Mouse (Mus musculus): ENCODE measurements at regions not wholly inside any gene's neighbourhood (a gene's known extent, or its start where the extent isn't known, plus 50 kb on each side); places are given as distances from the start of the nearest gene placed in this dataset.

DNA sequence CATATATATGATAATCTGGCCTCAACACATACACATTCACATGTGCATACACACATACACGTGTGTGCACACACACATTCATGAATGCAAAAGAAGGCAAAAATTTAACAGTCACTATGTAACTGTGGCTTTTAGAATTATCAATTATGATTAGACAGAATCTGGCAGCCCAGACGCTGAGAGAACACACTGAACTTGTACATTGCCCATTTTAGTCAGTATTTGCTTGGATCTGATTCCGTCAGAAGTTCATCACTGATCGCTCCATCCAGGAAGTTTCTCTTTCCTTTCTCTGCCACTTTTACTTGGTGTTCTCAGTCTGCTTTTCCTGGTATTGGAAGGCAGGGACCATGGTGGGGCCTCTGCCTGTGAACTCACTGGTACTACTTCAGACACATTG is 719.5 kb downstream of the Cypt12 start:
- no peak for TF ChIP-seq POLR2A (IDR thresholded peaks at IDR 0.05; ENCODE audit: low read depth, low read length)
- no peak for TF ChIP-seq CTCF (IDR thresholded peaks at IDR 0.05; ENCODE audit: extremely low read depth, insufficient read depth, insufficient read length, insufficient replicate concordance)

All from spleen, adult 2 months (tissue).